Mouse (Mus musculus) brain, embryonic 14.5 days (tissue): Measurements from ENCODE around the gene Dgkz. TPM values are rescaled to one million over a fixed set of nuclear protein-coding genes. Genes with fewer than 3 reads are reported as not detected.

ENCODE experiments used
- DNase-seq: peaks from one replicate; pipeline ENCODE4 v3.0.0-alpha.2; 2011; ENCODE audit warnings: low read depth
- CTCF ChIP-seq: fragments of 200-500 bp; IDR thresholded peaks from 2 replicates; pipeline ENCODE4 v1.5.1; 2012; ENCODE audit warnings: inconsistent platforms, mild to moderate bottlenecking, moderate library complexity, borderline replicate concordance; ENCODE audit not compliant: insufficient read depth, insufficient read length; ENCODE audit errors: extremely low read depth
- POLR2A ChIP-seq: fragments of 200-500 bp; IDR thresholded peaks from 2 replicates; pipeline ENCODE4 v1.6.1; 2012; ENCODE audit warnings: mild to moderate bottlenecking, inconsistent platforms, borderline replicate concordance; ENCODE audit not compliant: poor library complexity, insufficient read depth, insufficient read length, severe bottlenecking; ENCODE audit errors: extremely low read depth
- polyA plus RNA-seq: library from polyadenylated mRNA; depleted of rRNA; stranded (reverse); fragments of >200 nt; gene quantifications from 2 replicates; pipeline ENCODE4 v1.2.3, GENCODE M21; 2012; rRNA removed

Dgkz gene
- polyA plus RNA-seq, 1 experiment = 102 TPM

GRCm38 (mm10) chr2:91903171-91903925 lies 72.3 kb downstream of the Dgkz start:
- no peak for DNase-seq
- TF ChIP-seq CTCF (no peak), POLR2A (no peak)

- TF ChIP-seq CTCF (no peak), POLR2A (no peak)
- DNase-seq = peak; percentile 19
Observed at GRCm38 (mm10) chr2:91902336-91902735, 73.3 kb downstream of the Dgkz start.

- DNase-seq = no peak
- TF ChIP-seq CTCF (no peak), POLR2A (no peak)
Observed at GRCm38 (mm10) chr2:91900431-91900830, 75.2 kb downstream of the Dgkz start.

GRCm38 (mm10) chr2:91899141-91899540 lies 76.5 kb downstream of the Dgkz start:
- DNase-seq = no peak
- TF ChIP-seq CTCF (no peak), POLR2A (no peak)

GRCm38 (mm10) chr2:91897968-91898367 lies 77.7 kb downstream of the Dgkz start:
- DNase-seq = no peak
- TF ChIP-seq POLR2A (no peak), CTCF (no peak)

GRCm38 (mm10) chr2:91895401-91895800 lies 80.3 kb downstream of the Dgkz start:
- TF ChIP-seq POLR2A (no peak), CTCF (no peak)
- no peak for DNase-seq

- no peak for DNase-seq
- TF ChIP-seq POLR2A (no peak), CTCF (no peak)
Observed at GRCm38 (mm10) chr2:91894716-91895115, 80.9 kb downstream of the Dgkz start.

GRCm38 (mm10) chr2:91884616-91885015 lies 91.0 kb downstream of the Dgkz start:
- TF ChIP-seq POLR2A (no peak), CTCF (no peak)
- no peak for DNase-seq

- TF ChIP-seq POLR2A (no peak), CTCF (no peak)
Observed at GRCm38 (mm10) chr2:91883961-91884360, 91.7 kb downstream of the Dgkz start.

More at GRCm38 (mm10) chr2:91883961-91884360, 91.7 kb downstream of the Dgkz start:
- DNase-seq = peak; percentile 68

Other genes with a start within 250 kb of the Dgkz start
- 26.8 and 45.3 TPM in 2 replicates for gene Ambra1, start 245.7 kb downstream of the Dgkz start, polyA plus RNA-seq
- 2.0 and 2.5 TPM in 2 replicates for gene Chrm4, start 48.6 kb downstream of the Dgkz start, polyA plus RNA-seq
- 198 and 297 TPM in 2 replicates for gene Mdk, start 43.6 kb downstream of the Dgkz start, polyA plus RNA-seq
- not detected in 2 replicates for gene Gm9821, start 30.2 kb downstream of the Dgkz start, polyA plus RNA-seq
- 1.4 and 4.7 TPM in 2 replicates for gene Creb3l1, start 48.6 kb upstream of the Dgkz start, polyA plus RNA-seq
- gene Phf21a, start 117.3 kb upstream of the Dgkz start, polyA plus RNA-seq = 77.6 and 104 TPM in 2 replicates